Mouse (Mus musculus) urinary bladder, postnatal 25 days (tissue): ENCODE measurements around the gene Gm28870.
"Not testable (repeated sequence)": the region's sequence is repeated elsewhere in the genome, so short reads cannot be mapped to it uniquely, and the experiment has no call there.

Source experiments
- DNase-seq: peaks from one replicate; pipeline ENCODE4 v3.0.0; 2022; ENCODE audit warnings: low spot score

Gm28870 gene

GRCm38 (mm10) chrY:50096976-50097375 is at the start of gene Gm28870:
Gene Gm28870, plus strand, starts transcription at chrY:50097276.
- DNase-seq, result not testable (repeated sequence)
